Mouse (Mus musculus) ES-E14 (cell line): ENCODE data around the gene Odf4.

Experiments
- HCFC1 ChIP-seq: IDR thresholded peaks from 2 replicates; pipeline ENCODE4 v1.6.1; 2012; ENCODE audit warnings: low read length, inconsistent platforms, borderline replicate concordance; ENCODE audit not compliant: insufficient read depth
- MAFK ChIP-seq: IDR thresholded peaks from 2 replicates; pipeline ENCODE4 v1.6.1; 2014; ENCODE audit warnings: mild to moderate bottlenecking, low read depth, low read length, inconsistent platforms; ENCODE audit not compliant: insufficient read depth
- ZC3H11A ChIP-seq: IDR thresholded peaks from 2 replicates; pipeline ENCODE4 v1.6.1; 2012; ENCODE audit warnings: low read depth, mild to moderate bottlenecking, inconsistent platforms, low read length, borderline replicate concordance
- ZNF384 ChIP-seq: IDR thresholded peaks from 2 replicates; pipeline ENCODE4 v1.6.1; 2012; ENCODE audit warnings: low read depth, low read length, inconsistent platforms

GRCm38 (mm10) chr11:68893911-68894464 is 32.9 kb downstream of the Odf4 start:
- TF ChIP-seq ZNF384 (no peak), ZC3H11A (no peak), MAFK (no peak), HCFC1 (no peak)
